Mouse (Mus musculus) midbrain, embryonic 10.5 days (tissue): ENCODE data around the gene Kpna7. TPM values are rescaled to one million over a fixed set of nuclear protein-coding genes. Genes with fewer than 3 reads are reported as not detected.
"Not testable (repeated sequence)": the region's sequence is repeated elsewhere in the genome, so short reads cannot be mapped to it uniquely, and the experiment has no call there.

Experiments used
- DNase-seq: peaks from one replicate; pipeline ENCODE4 v3.0.0-alpha.2; 2017; ENCODE audit warnings: low spot score
- H3K27ac ChIP-seq: fragments of 300-500 bp; sonication (generic); replicated peaks from 2 replicates; pipeline ENCODE4 v1.5.1; 2016; ENCODE audit warnings: mild to moderate bottlenecking
- H3K27me3 ChIP-seq: fragments of 300-500 bp; sonication (generic); 2 replicates; pipeline ENCODE4 v1.6.1; 2016; ENCODE audit warnings: low read depth, mild to moderate bottlenecking; ENCODE audit not compliant: poor library complexity, severe bottlenecking
- H3K36me3 ChIP-seq: fragments of 300-500 bp; sonication (generic); 2 replicates; pipeline ENCODE4 v1.6.1; 2016; ENCODE audit warnings: mild to moderate bottlenecking, moderate library complexity
- H3K4me1 ChIP-seq: fragments of 300-500 bp; sonication (generic); 2 replicates; pipeline ENCODE4 v1.6.1; 2016
- H3K4me3 ChIP-seq: fragments of 300-500 bp; sonication (generic); 2 replicates; pipeline ENCODE4 v1.5.1; 2016; ENCODE audit warnings: mild to moderate bottlenecking, moderate library complexity
- H3K9me3 ChIP-seq: fragments of 300-500 bp; sonication (generic); replicated peaks from 2 replicates; pipeline ENCODE4 v1.6.1; 2016; ENCODE audit warnings: mild to moderate bottlenecking
- WGBS: fragments of 180-500 bp; shearing (Covaris S2); methylation state at CpG from one replicate; pipeline ENCODE4 v1.1.7; 2016; 5-methylcytosine and 5-hydroxymethylcytosine counted together
- polyA plus RNA-seq: library from polyadenylated mRNA; unstranded; fragments of >200 nt; fragmentation: Nextera tagmentation; extraction: Ambion mirVana; gene quantifications from 2 replicates; pipeline ENCODE4 v1.2.1, GENCODE M21; 2016

The Kpna7 gene
- polyA plus RNA-seq, 1 experiment from 2014 or later = not detected

GRCm38 (mm10) chr5:145098340-145098821, 14.6 kb upstream of the Kpna7 start:
- WGBS = 95% methylated on average over 10 of the region's 10 CpGs
- no peaks in the 10 kb centered on the region for H3K27me3 ChIP-seq
- no peak overlapping the region for H3K4me3 ChIP-seq
- no peaks in the 10 kb centered on the region for H3K9me3 ChIP-seq
- H3K36me3 ChIP-seq = peaks cover 100% of the 10 kb centered on the region
- DNase-seq = no peak
- no peak overlapping the region for H3K27ac ChIP-seq
- no peaks in the 10 kb centered on the region for H3K4me1 ChIP-seq

- 94% methylated on average over 4 of the region's 4 CpGs for WGBS
- H3K27me3 ChIP-seq = no peaks in the 10 kb centered on the region
- DNase-seq = no peak
- H3K36me3 ChIP-seq = peaks cover 100% of the 10 kb centered on the region
- no peaks in the 10 kb centered on the region for H3K9me3 ChIP-seq
- H3K4me1 ChIP-seq = no peaks in the 10 kb centered on the region
- no peak overlapping the region for H3K27ac ChIP-seq
- H3K4me3 ChIP-seq = no peak overlapping the region
Observed at GRCm38 (mm10) chr5:145096195-145096594, 12.4 kb upstream of the Kpna7 start.

- Histone ChIP-seq H3K4me1 (peaks cover 4% of the 10 kb centered on the region), H3K27me3 (no peaks in the 10 kb centered on the region), H3K27ac (no peak overlapping the region), H3K36me3 (peaks cover 82% of the 10 kb centered on the region), H3K4me3 (no peak overlapping the region), H3K9me3 (no peaks in the 10 kb centered on the region; the same call in 1 of the 2 replicates)
- 92% methylated on average over 3 of the region's 3 CpGs for WGBS
- DNase-seq = no peak
Observed at GRCm38 (mm10) chr5:145089878-145090277, 6.0 kb upstream of the Kpna7 start.

- H3K4me3 ChIP-seq = no peak overlapping the region
- peaks cover 13% of the 10 kb centered on the region for H3K4me1 ChIP-seq
- H3K9me3 ChIP-seq = no peaks in the 10 kb centered on the region; the same call in 1 of the 2 replicates
- 97% methylated on average over 2 of the region's 2 CpGs for WGBS
- H3K27ac ChIP-seq = no peak overlapping the region
- H3K27me3 ChIP-seq = no peaks in the 10 kb centered on the region
- DNase-seq = no peak
- H3K36me3 ChIP-seq = peaks cover 66% of the 10 kb centered on the region
Observed at GRCm38 (mm10) chr5:145088186-145088585, 4.4 kb upstream of the Kpna7 start.

- Histone ChIP-seq H3K4me3 (peak overlapping the region; percentile 84), H3K4me1 (peaks cover 13% of the 10 kb centered on the region), H3K27ac (no peak overlapping the region), H3K27me3 (no peaks in the 10 kb centered on the region), H3K9me3 (no peaks in the 10 kb centered on the region; the same call in 1 of the 2 replicates), H3K36me3 (peaks cover 37% of the 10 kb centered on the region)
- 84% methylated on average over 2 of the region's 2 CpGs for WGBS
- DNase-seq = no peak
Observed at GRCm38 (mm10) chr5:145084822-145085221, 992 bp upstream of the Kpna7 start.

- H3K36me3 ChIP-seq = peaks cover 25% of the 10 kb centered on the region
- not testable (repeated sequence) for H3K9me3 ChIP-seq, H3K27me3 ChIP-seq, DNase-seq
- peak overlapping the region; percentile 84 for H3K4me3 ChIP-seq
- WGBS = 57% methylated on average over 6 of the region's 6 CpGs
- peak overlapping the region; percentile 88 for H3K27ac ChIP-seq
- peaks cover 13% of the 10 kb centered on the region for H3K4me1 ChIP-seq
Observed at GRCm38 (mm10) chr5:145083201-145083600, 629 bp downstream of the Kpna7 start.

GRCm38 (mm10) chr5:145081866-145082613, 1.8 kb downstream of the Kpna7 start:
- no peaks in the 10 kb centered on the region for H3K27me3 ChIP-seq
- peaks cover 13% of the 10 kb centered on the region for H3K4me1 ChIP-seq
- H3K36me3 ChIP-seq = peaks cover 15% of the 10 kb centered on the region
- H3K9me3 ChIP-seq = no peaks in the 10 kb centered on the region
- H3K27ac ChIP-seq = no peak overlapping the region
- 92% methylated on average over 10 of the region's 10 CpGs for WGBS
- DNase-seq = no peak
- no peak overlapping the region for H3K4me3 ChIP-seq

GRCm38 (mm10) chr5:145075081-145075480, 8.7 kb downstream of the Kpna7 start:
- no peaks in the 10 kb centered on the region for H3K4me1 ChIP-seq
- H3K27ac ChIP-seq = no peak overlapping the region
- WGBS = 63% methylated on average over 3 of the region's 3 CpGs
- no peak for DNase-seq
- no peak overlapping the region for H3K4me3 ChIP-seq
- no peaks in the 10 kb centered on the region for H3K9me3 ChIP-seq
- no peaks in the 10 kb centered on the region for H3K36me3 ChIP-seq
- no peaks in the 10 kb centered on the region for H3K27me3 ChIP-seq

- H3K36me3 ChIP-seq = no peaks in the 10 kb centered on the region
- DNase-seq = no peak
- no peaks in the 10 kb centered on the region for H3K9me3 ChIP-seq
- H3K4me3 ChIP-seq = no peak overlapping the region
- H3K27me3 ChIP-seq = no peaks in the 10 kb centered on the region
- H3K4me1 ChIP-seq = no peaks in the 10 kb centered on the region
- 57% methylated on average over 6 of the region's 6 CpGs for WGBS
- H3K27ac ChIP-seq = no peak overlapping the region
Observed at GRCm38 (mm10) chr5:145071342-145071741, 12.5 kb downstream of the Kpna7 start.

- Histone ChIP-seq H3K27ac (no peak overlapping the region), H3K4me1 (no peaks in the 10 kb centered on the region), H3K9me3 (no peaks in the 10 kb centered on the region), H3K27me3 (no peaks in the 10 kb centered on the region), H3K4me3 (no peak overlapping the region), H3K36me3 (no peaks in the 10 kb centered on the region)
- DNase-seq = peak; percentile 68
- 3% methylated on average over 5 of the region's 5 CpGs for WGBS
Observed at GRCm38 (mm10) chr5:145069707-145070106, 14.1 kb downstream of the Kpna7 start.

GRCm38 (mm10) chr5:145068863-145069262, 15.0 kb downstream of the Kpna7 start:
- 72% methylated on average over 3 of the region's 3 CpGs for WGBS
- Histone ChIP-seq H3K9me3 (no peaks in the 10 kb centered on the region), H3K4me3 (no peak overlapping the region), H3K4me1 (no peaks in the 10 kb centered on the region), H3K27ac (no peak overlapping the region), H3K36me3 (no peaks in the 10 kb centered on the region), H3K27me3 (no peaks in the 10 kb centered on the region)
- no peak for DNase-seq

- no peak for DNase-seq
- Histone ChIP-seq H3K27me3 (no peaks in the 10 kb centered on the region), H3K4me3 (no peak overlapping the region), H3K27ac (no peak overlapping the region), H3K9me3 (no peaks in the 10 kb centered on the region), H3K36me3 (no peaks in the 10 kb centered on the region), H3K4me1 (no peaks in the 10 kb centered on the region)
- WGBS = 91% methylated on average over 1 of the region's 1 CpGs
Observed at GRCm38 (mm10) chr5:145064765-145065340, 19.0 kb downstream of the Kpna7 start.

- 74% methylated on average over 2 of the region's 2 CpGs for WGBS
- DNase-seq = no peak
- no peaks in the 10 kb centered on the region for H3K4me1 ChIP-seq
- no peak overlapping the region for H3K27ac ChIP-seq
- H3K36me3 ChIP-seq = no peaks in the 10 kb centered on the region
- no peaks in the 10 kb centered on the region for H3K9me3 ChIP-seq
- no peaks in the 10 kb centered on the region for H3K27me3 ChIP-seq
- no peak overlapping the region for H3K4me3 ChIP-seq
Observed at GRCm38 (mm10) chr5:145059524-145059923, 24.3 kb downstream of the Kpna7 start.
